Mouse (Mus musculus) c-Kit-positive CD71-positive TER-119-positive erythroid progenitor cells, embryonic 14.5 days (primary cell): ENCODE results near the gene Clic4.
"Not testable (repeated sequence)": the region's sequence is repeated elsewhere in the genome, so short reads cannot be mapped to it uniquely, and the experiment has no call there.

ENCODE experiments used
- DNase-seq: peaks from one replicate; pipeline ENCODE4 v3.0.0-alpha.2; 2013; ENCODE audit warnings: low spot score

The Clic4 gene

DNA sequence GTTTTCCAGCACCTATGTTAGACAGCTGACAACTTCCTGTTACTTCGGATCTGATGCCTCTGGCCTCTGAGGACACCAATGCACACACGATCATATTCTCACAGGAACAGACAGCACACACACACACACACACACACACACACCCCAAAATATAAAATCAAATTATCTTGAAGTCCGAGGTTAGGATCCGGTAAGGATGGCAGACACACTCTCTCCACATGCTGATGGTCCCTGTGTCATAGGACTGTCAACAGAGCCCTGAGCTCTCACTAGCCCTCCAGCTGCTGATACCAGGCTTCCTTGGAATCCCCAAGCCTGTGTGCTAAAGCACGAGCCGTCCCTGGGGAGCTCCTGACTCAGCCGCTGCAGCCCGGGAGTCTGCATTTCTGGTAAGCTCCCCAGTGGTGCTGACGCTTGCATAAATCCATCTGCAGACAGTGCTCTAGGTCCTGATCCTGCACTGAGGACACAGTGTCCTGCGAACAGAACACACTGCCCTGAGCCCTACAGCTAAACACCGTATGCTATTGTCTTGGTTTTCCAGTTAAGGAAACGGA lies 83.1 kb downstream of the Clic4 start:
- no peak for DNase-seq

DNA sequence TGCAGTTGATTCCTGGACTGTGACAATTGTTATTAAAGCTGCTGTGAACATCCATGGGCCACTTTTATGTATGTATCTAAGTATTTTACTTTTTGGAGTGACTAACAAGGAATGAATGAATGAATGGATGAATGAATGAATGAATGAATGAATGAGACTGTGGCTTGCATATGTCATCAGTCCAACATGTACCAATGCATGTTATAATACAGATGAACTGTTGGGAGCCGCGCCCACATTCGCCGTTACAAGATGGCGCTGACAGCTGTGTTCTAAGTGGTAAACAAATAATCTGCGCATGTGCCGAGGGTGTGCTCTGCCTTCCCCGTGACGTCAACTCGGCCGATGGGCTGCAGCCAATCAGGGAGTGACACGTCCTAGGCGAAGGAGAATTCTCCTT lies 88.3 kb downstream of the Clic4 start:
- DNase-seq, result not testable (repeated sequence)

DNA sequence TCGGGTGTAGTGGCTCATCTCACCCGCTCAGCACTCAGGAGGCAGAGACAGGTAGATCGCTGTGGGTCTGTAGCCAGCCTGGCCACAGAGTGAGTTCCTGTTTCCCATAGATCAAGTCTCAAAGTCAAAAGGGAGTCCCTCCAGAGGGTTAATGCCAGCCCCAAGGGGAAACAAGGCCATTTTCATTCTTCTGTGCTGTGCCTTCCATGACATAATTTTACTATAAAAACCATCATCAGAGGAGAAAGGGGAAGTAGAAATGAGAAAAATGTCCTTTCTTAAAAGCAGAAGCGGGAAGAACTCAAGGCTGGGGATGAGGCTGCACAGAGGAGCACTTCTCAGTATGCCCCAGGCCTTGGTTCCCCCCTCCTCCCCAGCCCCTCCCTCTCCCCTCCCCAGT lies 90.8 kb downstream of the Clic4 start:
- DNase-seq, result no peak

DNA sequence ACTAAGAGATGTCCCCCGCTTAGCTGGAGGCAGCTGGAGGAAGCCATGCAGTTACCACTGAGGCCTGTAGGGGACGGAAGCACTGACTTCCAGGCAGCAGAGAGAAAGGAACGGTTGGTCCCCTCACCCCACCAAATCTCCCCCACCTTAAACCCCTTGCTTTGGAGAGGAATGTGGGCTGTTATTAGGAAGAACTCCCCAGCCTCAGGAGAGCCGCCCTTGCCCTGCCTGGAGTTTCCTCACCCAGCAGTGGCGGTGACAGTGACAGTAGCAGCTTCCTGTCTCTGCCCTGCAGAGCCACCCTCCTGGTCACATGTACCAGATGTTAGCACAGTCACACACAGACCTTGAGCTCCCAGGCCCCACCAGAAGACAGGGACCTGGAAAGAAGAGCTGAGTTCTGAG lies 93.5 kb downstream of the Clic4 start:
- DNase-seq, result no peak

DNA sequence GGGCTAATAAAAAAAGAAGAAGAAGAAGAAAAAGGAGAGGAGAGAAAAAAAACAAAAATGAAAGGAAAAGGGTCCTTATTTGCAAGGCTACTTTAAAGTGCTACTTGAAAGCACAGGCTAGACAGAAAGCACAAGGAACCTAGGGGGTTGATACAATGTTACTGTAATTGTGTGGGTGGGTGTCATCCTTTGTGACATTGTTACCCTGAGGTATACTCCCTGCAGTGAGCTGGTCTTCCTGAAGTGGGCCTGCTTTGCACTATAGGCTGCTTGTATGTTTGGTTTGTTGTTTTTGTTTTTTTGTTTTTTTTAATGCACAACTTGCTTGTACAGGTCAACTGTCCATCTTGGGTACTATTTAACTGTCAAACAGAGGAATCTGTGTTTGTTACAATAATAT lies 95.0 kb downstream of the Clic4 start:
- DNase-seq, result no peak

DNA sequence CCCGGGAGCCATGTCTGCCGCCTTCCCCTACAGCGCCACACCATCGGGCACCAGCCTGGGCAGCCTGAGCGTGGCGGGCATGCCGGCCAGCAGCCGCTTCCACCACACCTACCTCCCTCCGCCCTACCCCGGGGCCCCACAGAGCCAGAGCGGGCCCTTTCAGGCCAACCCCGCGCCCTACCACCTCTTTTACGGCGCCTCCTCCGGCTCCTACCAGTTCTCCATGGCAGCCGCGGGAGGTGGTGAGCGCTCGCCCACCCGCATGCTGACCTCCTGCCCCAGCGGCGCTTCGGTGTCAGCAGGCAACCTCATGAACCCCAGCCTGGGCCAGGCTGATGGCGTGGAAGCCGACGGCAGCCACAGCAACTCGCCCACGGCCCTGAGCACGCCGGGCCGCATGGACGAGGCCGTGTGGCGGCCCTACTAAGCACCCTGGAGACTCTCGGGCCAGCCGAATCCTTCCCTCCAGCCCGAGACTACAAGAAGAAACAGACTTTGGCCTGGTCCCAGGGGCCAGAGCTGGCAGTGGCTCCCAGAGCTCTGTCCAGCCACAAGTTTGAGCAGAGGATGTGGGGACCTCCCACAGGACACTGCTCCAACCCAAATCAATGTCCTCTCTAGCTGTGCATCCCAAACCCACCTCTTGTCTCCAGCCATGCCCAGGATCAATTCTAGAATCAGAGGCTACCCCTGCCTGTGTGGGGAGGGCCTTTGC lies 97.1 kb downstream of the Clic4 start:
- DNase-seq, result no peak

DNA sequence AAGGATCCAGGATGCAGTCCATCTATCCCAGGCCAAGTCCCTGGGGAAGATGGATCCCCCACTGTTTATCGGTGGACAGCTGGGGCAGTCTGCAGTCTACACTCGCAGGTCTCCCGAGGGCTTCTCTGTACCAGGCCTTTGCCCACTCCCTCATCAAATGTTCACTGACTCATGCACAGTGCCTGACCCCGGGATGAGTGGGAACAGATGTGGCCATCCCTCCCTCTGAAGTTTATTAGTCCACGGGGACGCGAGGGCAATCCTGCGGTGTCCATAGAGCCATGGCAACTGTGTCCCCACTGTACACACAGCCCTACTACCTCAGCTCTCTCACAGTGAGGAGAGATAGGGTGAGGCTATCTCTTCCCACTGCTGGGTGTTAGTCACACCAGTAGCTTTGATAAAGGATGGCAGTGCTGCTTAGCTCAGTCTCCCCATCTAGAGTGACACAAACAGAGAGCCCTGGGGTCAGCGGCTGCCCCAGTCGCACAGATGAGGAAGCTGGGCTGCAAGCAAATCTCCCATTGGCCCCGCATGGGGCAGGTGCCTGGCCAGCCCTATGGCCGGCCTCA lies 101.2 kb downstream of the Clic4 start:
- no peak for DNase-seq

DNA sequence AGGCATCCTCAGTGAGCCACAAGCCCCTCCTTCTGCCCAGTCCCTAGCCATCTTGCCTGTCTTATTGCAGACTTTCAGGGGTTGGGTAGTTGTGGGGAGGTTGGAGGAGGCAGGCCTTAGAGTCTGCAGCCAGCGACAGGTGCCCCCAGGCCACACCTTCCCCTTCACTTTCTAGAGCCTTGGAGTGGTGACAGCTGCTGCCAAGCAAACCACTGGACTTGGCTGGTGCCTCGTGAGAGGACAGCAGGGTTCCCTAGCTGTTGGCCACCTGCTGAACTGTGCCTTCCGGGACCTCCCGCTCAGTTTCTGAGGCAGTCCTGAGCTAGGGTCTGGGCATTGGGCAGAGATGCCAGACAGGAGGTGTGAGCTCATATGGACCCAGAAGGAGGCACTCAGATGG lies 103.1 kb downstream of the Clic4 start:
- DNase-seq, result no peak

DNA sequence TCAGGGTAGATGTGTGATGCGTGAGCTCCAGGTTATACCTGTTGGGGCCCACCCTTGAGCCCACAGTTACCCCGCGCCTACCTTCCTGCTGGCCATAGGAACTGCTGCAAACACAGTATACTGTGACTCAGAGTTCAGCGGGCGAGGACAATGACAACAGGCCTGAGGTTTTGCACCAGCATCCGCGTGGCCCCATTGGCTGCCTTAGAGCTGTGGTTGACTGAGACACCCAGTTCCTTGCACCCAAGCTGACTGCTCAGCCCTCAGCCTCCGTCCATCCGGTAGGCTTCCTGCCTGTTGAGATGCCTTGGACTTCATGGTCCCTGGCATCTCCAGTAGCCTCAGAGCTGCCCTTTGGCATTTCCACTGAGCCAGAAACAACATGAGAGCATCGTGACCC lies 103.5 kb downstream of the Clic4 start:
- no peak for DNase-seq

DNA sequence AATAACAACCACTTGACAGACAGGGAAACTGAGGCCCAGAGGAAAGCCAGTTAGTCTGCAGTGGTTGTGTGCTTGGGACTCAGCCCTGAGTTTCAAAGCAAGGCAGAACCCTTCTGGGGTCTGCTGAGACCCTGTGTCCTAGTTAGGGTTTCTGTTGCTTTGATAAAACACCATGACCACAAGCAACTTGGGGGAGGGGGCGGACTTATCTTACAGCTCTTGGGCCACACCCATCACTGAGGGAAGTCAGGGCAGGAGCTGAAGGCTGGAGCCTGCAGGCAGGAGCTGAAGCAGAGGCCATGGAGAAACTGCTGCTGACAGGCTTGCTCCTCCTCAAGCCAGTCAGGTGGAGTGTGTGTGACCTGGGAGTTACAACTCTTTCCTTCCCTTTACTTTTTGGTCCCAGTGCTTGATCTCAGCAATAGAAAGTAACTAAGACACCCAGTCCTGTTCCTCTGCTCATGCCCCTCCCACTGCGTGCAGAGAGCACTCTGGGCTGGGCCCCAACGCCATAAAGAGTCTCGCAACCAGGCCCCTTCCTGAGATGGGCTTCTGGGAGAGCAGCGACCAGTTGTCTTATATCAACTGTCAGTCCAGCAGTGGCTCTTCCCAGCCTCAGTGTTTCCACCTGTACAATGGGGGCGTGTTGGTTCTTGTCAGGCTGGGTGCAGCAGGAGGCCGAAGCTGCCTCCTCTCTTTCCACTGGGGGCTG lies 104.6 kb downstream of the Clic4 start:
- no peak for DNase-seq

DNA sequence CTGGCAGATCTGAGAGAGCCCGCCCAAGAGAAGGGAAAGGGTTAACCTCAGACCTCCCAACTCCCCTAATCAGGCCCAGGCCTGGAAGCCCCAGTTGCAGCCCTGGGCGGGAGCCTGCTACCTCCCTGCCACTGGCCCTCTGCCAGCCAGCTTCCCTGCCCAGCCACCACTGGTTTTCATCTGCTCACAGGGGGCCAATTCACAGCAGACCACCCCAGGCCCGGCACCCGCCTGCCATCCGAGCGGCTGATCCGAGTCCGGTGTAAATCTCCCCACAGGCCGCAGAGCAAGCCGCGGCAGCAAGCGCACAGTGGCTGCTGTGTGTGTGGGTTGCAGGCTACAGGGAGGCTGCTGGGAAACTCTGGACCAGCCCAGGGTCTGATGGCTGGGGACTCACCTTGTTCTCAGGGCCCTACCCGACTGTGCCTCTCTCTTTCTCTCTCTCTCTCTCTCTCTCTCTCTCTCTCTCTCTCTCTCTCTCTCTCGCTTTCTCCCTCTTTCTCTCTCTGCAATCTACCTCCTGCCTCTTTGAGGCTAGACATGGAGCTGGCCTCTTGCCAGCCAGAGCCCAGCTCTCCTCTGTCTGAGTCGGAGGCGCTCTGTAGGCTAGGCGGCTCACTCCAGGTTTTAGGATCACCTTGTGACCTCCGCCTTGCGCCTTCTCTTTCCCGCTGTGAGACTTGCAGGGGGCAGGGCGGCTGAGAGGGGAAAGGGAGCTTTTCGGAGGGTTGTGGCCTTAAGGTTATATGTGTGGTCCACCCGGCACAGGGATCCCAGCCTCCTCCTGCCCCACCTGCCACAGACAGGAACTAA lies 106.0 kb downstream of the Clic4 start:
- no peak for DNase-seq

DNA sequence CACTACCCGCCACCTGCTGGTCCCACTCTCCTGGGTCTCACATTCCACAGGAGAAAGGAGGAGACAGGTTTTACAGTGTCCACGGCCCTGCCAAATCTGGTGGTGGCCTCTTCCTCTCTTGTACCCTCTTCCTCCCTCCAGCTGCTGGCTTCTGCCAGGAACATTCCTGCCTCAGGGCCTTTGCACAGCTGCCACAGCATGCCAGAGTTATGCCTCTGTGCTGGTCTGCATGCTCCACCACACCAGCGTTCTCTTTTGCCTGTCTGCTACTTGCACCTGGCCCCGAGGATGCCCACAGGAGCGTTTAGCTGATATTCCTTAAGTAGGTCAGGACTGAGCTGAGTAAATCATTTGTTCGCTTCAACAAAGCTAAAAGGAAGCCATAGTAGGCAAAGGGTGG lies 106.9 kb downstream of the Clic4 start:
- no peak for DNase-seq
